Mouse (Mus musculus): ENCODE data around the gene Cetn2.

DNA sequence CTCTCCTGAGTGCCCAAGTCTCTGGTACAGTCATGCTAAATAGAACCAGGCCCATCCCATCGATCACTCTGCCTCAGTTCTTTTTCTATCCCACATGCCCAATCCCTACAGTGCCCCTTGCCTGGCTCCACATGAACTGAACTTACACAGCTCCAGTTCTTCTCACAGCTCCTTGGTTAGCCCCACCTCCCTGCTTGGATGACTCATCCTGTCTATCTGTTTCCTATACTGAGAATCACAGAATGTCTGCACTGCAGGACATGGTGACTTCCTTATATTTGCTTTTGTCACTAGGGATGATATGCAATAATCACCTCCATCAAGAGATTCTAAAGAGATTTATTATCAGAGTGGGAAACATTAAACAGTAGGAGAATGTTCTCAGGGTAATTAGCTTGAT, 6.6 kb downstream of the Cetn2 start:
- TF ChIP-seq CTCF (IDR thresholded peaks at IDR 0.05; ENCODE audit: low read depth) (no peak), EP300 (optimal IDR thresholded peaks at IDR 0.05) (no peak)
